Mouse (Mus musculus) left cerebral cortex, postnatal 4 days (tissue): ENCODE results near the gene Dnajc11. TPM values are rescaled to one million over a fixed set of nuclear protein-coding genes. Genes with fewer than 3 reads are reported as not detected.
A peak's percentile ranks its signal among the peaks of the same experiment; 100 is the strongest.

Experiments
- DNase-seq: peaks from one replicate; pipeline ENCODE4 v3.0.0-alpha.2; 2022
- intact Hi-C: fragments of 180-260 bp; cut with DNase I; formaldehyde crosslinking; loops from one replicate; pipeline ENCODE4 v1.15.1; 2025
- total RNA-seq, 2 experiments: library from RNA; stranded (reverse); gene quantifications; 2 replicates each; pipeline ENCODE4 v1.2.3; 2021

Gene Dnajc11
- total RNA-seq: 10 to 100 TPM; 74.9 to 79.2 TPM

GRCm38 (mm10) chr4:151933505-151934214 is at the start of gene Dnajc11:
Gene Dnajc11, plus strand, starts transcription at chr4:151933691.
- intact Hi-C loops: no loop called here
- DNase-seq: peak; percentile 90

GRCm38 (mm10) chr4:151893241-151893640 is 40.2 kb upstream of the Dnajc11 start:
- no peak for DNase-seq
- intact Hi-C loops: no loop called here

GRCm38 (mm10) chr4:151894926-151895325 is 38.6 kb upstream of the Dnajc11 start:
- DNase-seq: no peak
- intact Hi-C loops: no loop called here

GRCm38 (mm10) chr4:151895624-151896023 is 37.9 kb upstream of the Dnajc11 start:
- intact Hi-C loops: no loop called here
- DNase-seq: no peak

- no peak for DNase-seq
- intact Hi-C loops: no loop called here
Observed at GRCm38 (mm10) chr4:151897069-151897617, 36.3 kb upstream of the Dnajc11 start.

GRCm38 (mm10) chr4:151898600-151899245 is 34.8 kb upstream of the Dnajc11 start:
- DNase-seq: peak; percentile 48
- intact Hi-C loops: no loop called here

GRCm38 (mm10) chr4:151899707-151900384 is 33.6 kb upstream of the Dnajc11 start:
- DNase-seq: no peak
- intact Hi-C loops: no loop called here

- DNase-seq: no peak
- intact Hi-C loops: no loop called here
Observed at GRCm38 (mm10) chr4:151900735-151901134, 32.8 kb upstream of the Dnajc11 start.

GRCm38 (mm10) chr4:151901422-151901821 is 32.1 kb upstream of the Dnajc11 start:
- DNase-seq: no peak
- intact Hi-C loops: no loop called here

- DNase-seq: no peak
- intact Hi-C loops: no loop called here
Observed at GRCm38 (mm10) chr4:151902046-151902688, 31.3 kb upstream of the Dnajc11 start.

- intact Hi-C loops: no loop called here
- no peak for DNase-seq
Observed at GRCm38 (mm10) chr4:151902689-151903241, 30.7 kb upstream of the Dnajc11 start.

GRCm38 (mm10) chr4:151904098-151904497 is 29.4 kb upstream of the Dnajc11 start:
- intact Hi-C loops: no loop called here
- DNase-seq: no peak

GRCm38 (mm10) chr4:151905621-151906020 is 27.9 kb upstream of the Dnajc11 start:
- intact Hi-C loops: no loop called here
- no peak for DNase-seq

GRCm38 (mm10) chr4:151907577-151908343 is 25.7 kb upstream of the Dnajc11 start:
- no peak for DNase-seq
- intact Hi-C loops: no loop called here

GRCm38 (mm10) chr4:151908809-151909208 is 24.7 kb upstream of the Dnajc11 start:
- DNase-seq: no peak
- intact Hi-C loops: no loop called here

- intact Hi-C loops: no loop called here
Observed at GRCm38 (mm10) chr4:151916271-151916670, 17.2 kb upstream of the Dnajc11 start.

GRCm38 (mm10) chr4:151919135-151919840 is 14.2 kb upstream of the Dnajc11 start:
- no peak for DNase-seq
- intact Hi-C loops: no loop called here

More at GRCm38 (mm10) chr4:151916271-151916670, 17.2 kb upstream of the Dnajc11 start:
- no peak for DNase-seq

- DNase-seq: peak; percentile 69
- intact Hi-C loops: no loop called here
Observed at GRCm38 (mm10) chr4:151919900-151920643, 13.4 kb upstream of the Dnajc11 start.

- intact Hi-C loops: no loop called here
- no peak for DNase-seq
Observed at GRCm38 (mm10) chr4:151922124-151922523, 11.4 kb upstream of the Dnajc11 start.
